Mouse (Mus musculus): ENCODE data around the gene Dip2c.

- TF ChIP-seq CTCF (IDR thresholded peaks at IDR 0.05; ENCODE audit: control insufficient read depth, insufficient read depth, insufficient replicate concordance, low read depth, low read length), result no peak
- TF ChIP-seq POLR2A (IDR thresholded peaks at IDR 0.05; ENCODE audit: control insufficient read depth, low read depth, low read length), result no peak
Measured at GRCm38 (mm10) chr13:9390204-9390804, 114.0 kb downstream of the Dip2c start.
